Mouse (Mus musculus) embryonic fibroblast, embryonic 13.5 days (primary cell): ENCODE measurements at regions not wholly inside any gene's neighbourhood (a gene's known extent, or its start where the extent isn't known, plus 50 kb on each side); places are given as distances from the start of the nearest gene placed in this dataset.

ENCODE experiments used
- CTCF ChIP-seq: IDR thresholded peaks from 2 replicates; pipeline ENCODE4 v1.5.1; 2011; ENCODE audit warnings: mild to moderate bottlenecking, control low read depth, low read length, moderate library complexity, borderline replicate concordance; ENCODE audit not compliant: insufficient read depth
- POLR2A ChIP-seq: IDR thresholded peaks from 2 replicates; pipeline ENCODE4 v1.6.1; 2011; ENCODE audit warnings: low read depth, mild to moderate bottlenecking, control low read depth, low read length, moderate library complexity

DNA sequence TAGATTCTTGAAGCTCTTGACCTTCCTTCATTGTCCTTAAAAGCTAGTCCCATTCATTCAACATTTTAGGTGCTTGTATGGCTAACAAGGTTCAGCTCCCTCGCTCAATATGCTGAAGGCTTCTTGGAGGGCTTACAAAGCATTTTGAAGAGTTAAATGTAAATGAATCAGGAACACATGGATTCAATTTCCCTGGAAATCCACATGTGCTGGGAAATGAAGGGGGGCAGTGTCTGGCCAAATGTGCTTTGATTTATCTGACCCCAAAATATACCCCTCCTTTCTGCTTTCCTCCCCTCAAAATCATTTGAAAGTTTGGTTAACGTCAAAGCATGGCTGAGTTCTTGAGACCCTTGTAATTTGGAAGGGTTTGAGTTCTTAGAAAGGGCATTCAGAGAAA lies 1142.4 kb downstream of the Slc22a22 start:
- TF ChIP-seq POLR2A = no peak
- TF ChIP-seq CTCF = no peak
